Mouse (Mus musculus) layer of hippocampus, postnatal 10 days (tissue): Measurements from ENCODE around the gene Padi3. TPM values are rescaled to one million over a fixed set of nuclear protein-coding genes. Genes with fewer than 3 reads are reported as not detected.

ENCODE experiments used
- DNase-seq, 2 experiments: peaks; one replicate each; pipeline ENCODE4 v3.0.0; 2021; ENCODE audit warnings: low spot score in 2 of 2
- total RNA-seq, 2 experiments: library from RNA; stranded (reverse); gene quantifications; 2 replicates each; pipeline ENCODE4 v1.2.3; 2021

Padi3 gene
- total RNA-seq, 2 experiments from 2014 or later: 0.11 TPM; not detected in 1

- DNase-seq: no peak
Measured at GRCm38 (mm10) chr4:140780507-140780906, 29.9 kb downstream of the Padi3 start.

DNA sequence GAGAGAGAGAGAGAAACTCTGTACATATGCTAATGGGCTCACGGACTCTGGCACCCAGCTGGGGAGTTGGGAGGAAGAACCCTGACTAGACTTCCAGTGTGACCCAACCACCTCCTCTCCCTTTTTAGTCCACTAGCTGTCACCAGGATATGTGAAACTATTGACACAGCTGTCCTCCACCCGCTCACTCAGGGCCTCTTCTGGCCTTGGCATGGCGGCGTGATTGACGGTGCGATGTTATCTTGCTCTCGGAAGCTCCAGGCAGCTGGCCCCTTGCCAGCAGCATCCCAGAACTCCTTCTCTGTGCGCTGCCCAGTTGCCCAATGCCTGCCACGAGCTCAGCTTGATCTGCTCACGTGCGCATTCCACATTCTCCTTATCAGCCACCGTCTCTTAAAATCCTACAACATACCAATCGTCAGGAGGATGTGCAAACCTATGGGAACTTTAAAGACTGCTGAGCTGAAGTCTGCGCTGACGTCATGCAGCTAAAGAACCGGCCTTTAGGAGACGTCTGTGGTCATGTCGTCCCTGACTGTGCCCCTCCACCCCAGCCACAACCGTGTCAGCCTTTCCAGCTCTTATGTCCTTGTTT lies 30.5 kb downstream of the Padi3 start:
- no peak for DNase-seq

GRCm38 (mm10) chr4:140776623-140777022 lies 33.8 kb downstream of the Padi3 start:
- no peak for DNase-seq

DNA sequence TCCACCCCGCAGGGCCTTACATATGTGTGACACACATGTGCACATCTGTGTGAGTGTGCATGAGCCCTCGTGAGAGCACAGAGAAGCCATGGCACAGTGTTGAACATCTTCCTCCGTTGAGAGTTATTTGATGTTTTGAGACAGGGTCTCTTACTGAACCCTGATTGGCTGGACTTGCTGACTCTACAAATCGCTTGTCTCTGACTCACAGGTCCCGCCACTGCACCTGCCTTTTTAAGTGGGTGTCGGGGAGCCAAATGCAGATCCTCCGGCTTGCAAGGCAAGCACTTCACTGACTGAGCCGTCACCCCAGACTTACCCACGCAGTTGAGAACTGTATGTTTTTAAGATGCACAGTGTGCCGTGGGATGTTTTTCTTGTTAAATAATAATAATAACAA lies 34.6 kb downstream of the Padi3 start:
- no peak for DNase-seq

DNA sequence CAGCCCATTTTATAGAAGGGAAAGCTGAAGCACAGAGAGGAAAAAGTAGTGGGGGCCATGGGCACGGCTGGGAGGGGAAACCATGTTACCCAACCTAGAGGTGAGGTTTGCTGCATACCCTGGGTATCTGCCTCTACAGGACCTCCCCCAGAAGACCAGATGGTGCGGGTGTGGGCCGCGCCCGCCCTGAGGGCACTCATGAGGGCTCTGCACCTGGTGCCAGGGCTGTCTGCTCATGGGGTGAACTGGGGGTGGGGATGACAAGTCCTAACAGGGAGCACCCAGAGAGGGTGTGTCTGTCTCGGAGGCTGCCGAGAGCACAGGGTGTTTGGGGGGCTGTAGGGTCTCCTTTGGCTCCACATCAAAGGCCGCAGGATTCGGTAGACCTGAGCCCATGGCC lies 35.6 kb downstream of the Padi3 start:
- DNase-seq: no peak

DNA sequence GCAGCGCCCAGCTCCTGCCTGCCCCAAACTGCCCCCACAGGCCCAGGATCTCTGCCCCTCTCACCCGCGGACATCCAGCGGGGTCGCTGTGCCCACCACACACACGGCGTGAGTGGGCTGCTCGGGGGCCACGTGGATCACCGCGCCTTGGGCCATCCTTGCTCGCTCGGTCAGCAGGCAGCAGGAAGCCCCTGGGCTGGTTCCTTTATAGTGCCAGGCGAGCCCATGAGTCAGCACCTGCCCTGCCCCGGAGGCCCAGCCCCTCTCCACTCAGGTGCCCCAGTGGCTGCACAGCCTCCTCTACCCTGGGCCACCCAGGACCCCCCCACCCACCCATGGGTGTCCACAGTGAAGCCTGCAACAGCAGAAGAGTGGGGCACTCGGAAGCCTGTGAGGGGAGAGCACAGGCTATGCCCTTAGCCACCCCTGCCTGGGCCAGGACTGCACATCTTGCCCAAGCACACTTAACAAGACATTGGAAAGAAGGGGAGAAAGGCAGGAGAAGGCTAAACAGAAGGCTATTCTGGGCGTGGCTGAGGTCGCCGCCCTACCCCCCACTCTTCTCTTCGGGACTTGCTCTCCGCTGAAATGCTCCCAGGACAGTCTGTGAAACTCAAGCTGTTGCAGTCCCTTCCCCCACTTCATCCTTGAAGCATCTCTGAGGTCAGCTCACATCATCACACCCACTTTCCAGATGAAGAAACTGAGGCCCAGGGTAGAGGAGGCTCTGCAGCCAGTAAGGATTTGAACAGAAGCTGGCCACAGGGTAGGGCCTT lies 36.2 kb downstream of the Padi3 start, which contains the start of gene Padi4:
Gene Padi4 (minus strand): TSS at position 212 of the 776 bp plus-strand sequence.
- no peak for DNase-seq

- no peak for DNase-seq
Measured at GRCm38 (mm10) chr4:140771091-140771490, 39.4 kb downstream of the Padi3 start.

- DNase-seq: no peak
Measured at GRCm38 (mm10) chr4:140770433-140770832, 40.0 kb downstream of the Padi3 start.

- DNase-seq: no peak
Measured at GRCm38 (mm10) chr4:140768973-140769372, 41.5 kb downstream of the Padi3 start.

GRCm38 (mm10) chr4:140765936-140766335 lies 44.5 kb downstream of the Padi3 start:
- no peak for DNase-seq

GRCm38 (mm10) chr4:140763158-140763557 lies 47.3 kb downstream of the Padi3 start:
- DNase-seq: peak; percentile 27 to 32

DNA sequence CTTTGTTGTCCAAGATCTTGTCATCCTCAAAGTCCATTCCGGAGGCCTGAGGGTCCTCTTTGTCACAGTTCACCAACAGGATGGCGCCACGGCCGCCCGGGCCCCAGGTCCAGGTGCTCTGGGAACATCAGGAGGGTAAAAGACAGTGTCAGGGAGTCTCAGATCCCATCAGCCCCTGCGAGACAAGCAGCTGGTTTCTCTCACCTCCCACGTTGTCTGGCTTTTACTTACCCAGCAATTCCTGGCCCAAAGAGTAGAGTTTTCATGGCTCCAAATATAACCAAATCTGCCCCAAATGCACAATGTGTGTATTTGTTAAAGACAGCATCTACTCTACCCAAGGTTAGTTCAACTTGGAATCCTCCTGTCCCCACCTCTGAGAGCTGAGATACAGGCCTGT lies 48.8 kb downstream of the Padi3 start:
- DNase-seq: no peak

- no peak for DNase-seq
Measured at GRCm38 (mm10) chr4:140755811-140756210, 54.6 kb downstream of the Padi3 start.

DNA sequence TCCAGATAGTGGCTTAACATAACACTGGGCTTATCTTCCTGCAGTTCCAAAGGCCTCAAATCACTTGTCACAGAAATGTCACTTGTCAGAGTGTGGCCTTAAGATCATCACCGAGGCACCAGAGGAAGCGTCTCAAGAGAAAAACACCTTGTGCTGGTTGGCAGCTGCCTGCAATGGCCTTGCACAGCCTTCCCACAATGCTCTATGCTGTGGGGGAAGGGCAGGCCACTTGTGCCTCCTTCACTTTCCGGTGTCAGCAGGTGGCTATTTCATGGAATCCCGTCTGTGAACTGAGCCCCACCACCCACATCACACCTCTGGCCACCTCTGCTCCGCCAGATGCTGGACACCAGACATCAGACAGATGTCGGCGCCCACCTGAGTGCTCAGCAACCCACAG lies 57.1 kb downstream of the Padi3 start:
- no peak for DNase-seq

- DNase-seq: no peak
Measured at GRCm38 (mm10) chr4:140750328-140750727, 60.1 kb downstream of the Padi3 start.

DNA sequence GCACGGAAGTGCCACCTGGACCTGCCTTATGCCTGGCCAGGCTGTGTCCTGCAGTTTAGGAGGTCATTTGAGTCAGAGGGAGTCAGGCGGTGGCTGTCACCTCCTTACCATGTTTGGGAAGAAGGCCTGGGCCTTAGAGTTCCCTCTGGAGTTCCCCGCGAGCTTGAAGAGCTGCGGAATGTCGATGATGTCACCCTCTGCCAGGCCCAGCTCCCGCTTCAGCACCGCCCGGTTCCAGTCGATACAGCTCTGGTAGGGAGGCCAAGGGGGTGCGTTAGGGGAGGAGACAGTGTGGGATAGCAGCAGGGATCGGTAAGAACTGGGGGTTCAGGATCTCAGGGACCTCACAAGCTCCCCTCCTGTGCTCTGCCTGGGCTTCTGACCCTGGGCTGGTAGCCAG lies 62.5 kb downstream of the Padi3 start:
- no peak for DNase-seq

DNA sequence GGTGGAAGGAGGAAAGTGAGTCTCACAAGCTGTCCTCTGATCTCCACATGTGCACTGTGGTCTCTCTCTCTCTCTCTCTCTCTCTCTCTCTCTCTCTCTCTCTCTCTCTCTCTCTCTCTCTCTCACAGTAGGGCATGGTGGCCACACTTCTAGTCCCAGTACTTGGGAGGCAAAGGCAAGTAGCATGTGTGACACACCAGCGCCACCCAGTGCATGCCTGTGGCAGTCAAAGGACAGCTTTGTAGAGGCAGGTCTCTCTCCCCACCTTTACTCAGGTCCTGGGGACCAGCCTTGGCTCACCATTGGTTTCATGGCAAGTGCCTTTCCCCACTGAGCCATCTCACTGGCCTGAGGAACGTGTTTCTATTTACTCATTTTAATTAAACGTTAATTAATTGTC lies 65.8 kb downstream of the Padi3 start:
- DNase-seq: peak; percentile 66 to 70

- no peak for DNase-seq
Measured at GRCm38 (mm10) chr4:140743086-140743485, 67.4 kb downstream of the Padi3 start.

- no peak for DNase-seq
Measured at GRCm38 (mm10) chr4:140742543-140742942, 67.9 kb downstream of the Padi3 start, which contains the start of gene Padi6. Padi6 (minus strand) TSS chr4:140742643.

GRCm38 (mm10) chr4:140741401-140741800 lies 69.0 kb downstream of the Padi3 start:
- no peak for DNase-seq

GRCm38 (mm10) chr4:140740655-140741054 lies 69.8 kb downstream of the Padi3 start:
- no peak for DNase-seq
